Mouse (Mus musculus) bone marrow macrophage, adult 2 months (primary cell): ENCODE measurements around the gene Zan. TPM values are rescaled to one million over a fixed set of nuclear protein-coding genes. Genes with fewer than 3 reads are reported as not detected.
A peak's percentile ranks its signal among the peaks of the same experiment; 100 is the strongest.

Experiments used
- H3K27ac ChIP-seq: 2 replicates; pipeline ENCODE4 v1.5.1; 2012; ENCODE audit warnings: low read depth, low read length; ENCODE audit not compliant: insufficient read depth
- H3K4me1 ChIP-seq: 2 replicates; pipeline ENCODE4 v1.6.1; 2012; ENCODE audit warnings: low read length; ENCODE audit not compliant: control insufficient read depth, insufficient read depth
- H3K4me3 ChIP-seq: 2 replicates; pipeline ENCODE4 v1.5.1; 2012; ENCODE audit warnings: mild to moderate bottlenecking, low read length, moderate library complexity; ENCODE audit not compliant: insufficient read depth
- CTCF ChIP-seq: IDR thresholded peaks from 2 replicates; pipeline ENCODE4 v1.5.1; 2012; ENCODE audit warnings: low read depth, mild to moderate bottlenecking, low read length, moderate library complexity
- POLR2A ChIP-seq: IDR thresholded peaks from 2 replicates; pipeline ENCODE4 v1.6.1; 2012; ENCODE audit warnings: mild to moderate bottlenecking, low read depth, low read length, borderline replicate concordance
- polyA plus RNA-seq: library from polyadenylated mRNA; stranded (reverse); fragments of >200 nt; gene quantifications from 2 replicates; pipeline ENCODE4 v1.2.4, GENCODE M21; 2012; ENCODE audit not compliant: missing spikeins, insufficient read depth, insufficient read length

Zan gene
- polyA plus RNA-seq, 1 experiment = not detected

- no peaks in the 10 kb centered on the region for H3K4me1 ChIP-seq
- no peak within 1 kb of the TSS for H3K27ac ChIP-seq
- TF ChIP-seq CTCF (peak; percentile 65; the same call in 1 of the 2 replicates), POLR2A (no peak)
- no peak within 1 kb of the TSS for H3K4me3 ChIP-seq
Measured at GRCm38 (mm10) chr5:137518436-137518835, 41.6 kb upstream of the Zan start, which contains the start of gene Gigyf1. TSS of gene Gigyf1 (plus strand) at chr5:137518548.

- H3K4me1 ChIP-seq = peaks cover 14% of the 10 kb centered on the region
- no peak overlapping the region for H3K4me3 ChIP-seq
- H3K27ac ChIP-seq = no peak overlapping the region
- no peak for TF ChIP-seq POLR2A
- no peak for TF ChIP-seq CTCF
Measured at GRCm38 (mm10) chr5:137514811-137515210, 37.9 kb upstream of the Zan start.

- no peak overlapping the region for H3K4me3 ChIP-seq
- no peak for TF ChIP-seq CTCF
- no peak for TF ChIP-seq POLR2A
- H3K27ac ChIP-seq = no peak overlapping the region
- peaks cover 14% of the 10 kb centered on the region for H3K4me1 ChIP-seq
Measured at GRCm38 (mm10) chr5:137513951-137514721, 37.3 kb upstream of the Zan start.

GRCm38 (mm10) chr5:137512847-137513794, 36.3 kb upstream of the Zan start:
- Histone ChIP-seq H3K4me3 (no peak overlapping the region), H3K4me1 (peaks cover 14% of the 10 kb centered on the region), H3K27ac (no peak overlapping the region)
- no peak for TF ChIP-seq POLR2A
- TF ChIP-seq CTCF = peak; percentile 63

- peak overlapping the region; percentile 80 for H3K4me3 ChIP-seq
- H3K27ac ChIP-seq = no peak overlapping the region
- TF ChIP-seq POLR2A (no peak), CTCF (no peak)
- peaks cover 14% of the 10 kb centered on the region for H3K4me1 ChIP-seq
Measured at GRCm38 (mm10) chr5:137511706-137512105, 34.8 kb upstream of the Zan start.

- H3K4me3 ChIP-seq = peak overlapping the region; percentile 80
- TF ChIP-seq CTCF (no peak), POLR2A (no peak)
- H3K27ac ChIP-seq = no peak overlapping the region
- peaks cover 14% of the 10 kb centered on the region for H3K4me1 ChIP-seq
Measured at GRCm38 (mm10) chr5:137510573-137511390, 33.9 kb upstream of the Zan start.

- no peak for TF ChIP-seq POLR2A
- no peak for TF ChIP-seq CTCF
- Histone ChIP-seq H3K4me3 (peak overlapping the region; percentile 80), H3K27ac (no peak overlapping the region), H3K4me1 (peaks cover 14% of the 10 kb centered on the region)
Measured at GRCm38 (mm10) chr5:137510014-137510501, 33.2 kb upstream of the Zan start.

- no peak overlapping the region for H3K4me3 ChIP-seq
- peaks cover 8% of the 10 kb centered on the region for H3K4me1 ChIP-seq
- no peak overlapping the region for H3K27ac ChIP-seq
- TF ChIP-seq POLR2A = no peak
Measured at GRCm38 (mm10) chr5:137504041-137504440, 27.2 kb upstream of the Zan start.

- Histone ChIP-seq H3K4me3 (peak overlapping the region; percentile 60), H3K4me1 (peaks cover 8% of the 10 kb centered on the region), H3K27ac (peak overlapping the region; percentile 66)
- TF ChIP-seq CTCF (peak; percentile 48), POLR2A (no peak)
Measured at GRCm38 (mm10) chr5:137502667-137503110, 25.8 kb upstream of the Zan start.
